Mouse (Mus musculus) retina, postnatal 1 day (tissue): ENCODE results near the gene Vmn2r33.
"Not testable (repeated sequence)": the region's sequence is repeated elsewhere in the genome, so short reads cannot be mapped to it uniquely, and the experiment has no call there.

Experiments
- DNase-seq: peaks from one replicate; pipeline ENCODE4 v3.0.0-alpha.2; 2012

Vmn2r33 gene

GRCm38 (mm10) chr7:7566686-7567085 is at the start of gene Vmn2r33:
Vmn2r33 (minus strand) TSS chr7:7566786.
- DNase-seq: not testable (repeated sequence)
